Mouse (Mus musculus) left cerebral cortex, adult 18-20 months (tissue): ENCODE data around the gene Tnfrsf14. TPM values are rescaled to one million over a fixed set of nuclear protein-coding genes. Genes with fewer than 3 reads are reported as not detected.

Source experiments
- DNase-seq, 2 experiments: peaks; one replicate each; pipeline ENCODE4 v3.0.0; 2021 to 2022; ENCODE audit warnings: low spot score in 2 of 2, mixed read lengths in 1 of 2
- total RNA-seq, 2 experiments: library from RNA; stranded (reverse); gene quantifications; 2 replicates each; pipeline ENCODE4 v1.2.3; 2021

Tnfrsf14 gene
- total RNA-seq, 2 experiments from 2014 or later: 2.0 to 2.1 TPM

- DNase-seq: no peak
Measured at GRCm38 (mm10) chr4:154885416-154885815, 42.9 kb downstream of the Tnfrsf14 start.

GRCm38 (mm10) chr4:154882014-154882659 lies 46.2 kb downstream of the Tnfrsf14 start:
- DNase-seq: no peak

- no peak for DNase-seq
Measured at GRCm38 (mm10) chr4:154880730-154881129, 47.6 kb downstream of the Tnfrsf14 start.

GRCm38 (mm10) chr4:154877864-154878548 lies 50.4 kb downstream of the Tnfrsf14 start:
- DNase-seq: peak; percentile 94 to 98

- no peak for DNase-seq
Measured at GRCm38 (mm10) chr4:154873186-154873585, 55.2 kb downstream of the Tnfrsf14 start.

Other genes with a start within 250 kb of the Tnfrsf14 start
- 1 to 10 TPM; 1.9 to 2.0 TPM for gene Ttc34, start 91.1 kb downstream of the Tnfrsf14 start, total RNA-seq
- gene Mmel1, start 59.0 kb downstream of the Tnfrsf14 start, total RNA-seq: under 1 TPM; 0.60 to 0.70 TPM
- 10 to 100 TPM; 67.7 to 70.2 TPM for gene Fam213b, start 29.4 kb downstream of the Tnfrsf14 start, total RNA-seq
- 10 to 100 TPM; 35.7 to 36.1 TPM for gene Hes5, start 32.4 kb upstream of the Tnfrsf14 start, total RNA-seq
- gene Pank4, start 35.6 kb upstream of the Tnfrsf14 start, total RNA-seq: 10 to 100 TPM; 38.3 to 46.8 TPM
- 10 to 100 TPM; 69.2 to 88.5 TPM for gene Plch2, start 128.2 kb upstream of the Tnfrsf14 start, total RNA-seq
- 10 to 100 TPM; 18.5 to 19.2 TPM for gene Pex10, start 138.5 kb upstream of the Tnfrsf14 start, total RNA-seq
- gene Rer1, start 157.8 kb upstream of the Tnfrsf14 start, total RNA-seq: 10 to 100 TPM; 64.6 to 64.7 TPM
- 10 to 100 TPM in 1 of 2 experiments, 1 to 10 TPM in 1; 9.0 to 10.4 TPM for gene Morn1, start 158.0 kb upstream of the Tnfrsf14 start, total RNA-seq